Mouse (Mus musculus) WW6 (cell line): Measurements from ENCODE around the gene Ptges3.

Source experiments
- DNase-seq: peaks from one replicate; pipeline ENCODE4 v3.0.0-alpha.2; 2013; ENCODE audit warnings: low read depth, low spot score

Ptges3 gene

GRCm38 (mm10) chr10:128092506-128093495, 34.0 kb downstream of the Ptges3 start:
- DNase-seq = peak; percentile 66

DNA sequence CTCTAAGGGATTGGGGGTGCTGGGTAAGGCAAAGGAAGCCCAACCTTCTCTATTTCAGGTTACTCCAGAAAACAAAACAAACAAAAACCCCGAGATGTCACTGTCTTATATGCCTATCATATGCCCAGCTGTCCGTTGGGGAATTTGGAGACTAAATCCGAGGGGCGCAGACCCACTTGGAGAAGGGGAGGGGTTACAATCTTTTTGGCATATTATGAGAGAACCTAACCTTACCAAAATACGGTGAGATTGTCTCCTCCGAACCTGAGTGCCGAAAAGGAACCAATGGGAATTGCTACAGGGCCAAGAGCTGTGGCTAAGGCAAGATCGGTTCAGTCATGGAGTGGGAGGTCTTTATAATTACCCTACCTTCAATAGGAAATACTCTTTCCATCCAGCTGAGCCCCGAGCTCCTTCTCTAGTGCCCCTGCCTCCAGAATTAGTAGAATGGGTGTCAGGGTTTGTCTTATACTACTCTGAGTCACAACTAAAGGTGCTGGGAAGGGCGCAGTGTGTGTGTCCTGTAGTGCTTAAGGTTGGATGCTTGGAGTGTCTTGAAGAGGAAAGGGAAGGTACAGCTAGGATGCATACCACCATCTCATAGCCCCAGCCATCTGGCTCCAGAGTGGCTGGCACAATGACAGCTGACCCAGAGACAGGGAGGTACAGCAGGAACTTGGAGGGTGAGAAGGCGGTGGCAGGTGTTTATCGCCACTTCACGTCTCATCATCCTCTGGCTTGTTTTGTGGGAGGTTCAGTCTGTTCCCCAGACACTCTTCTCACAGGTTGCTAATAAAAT, 34.9 kb downstream of the Ptges3 start:
- DNase-seq = no peak

DNA sequence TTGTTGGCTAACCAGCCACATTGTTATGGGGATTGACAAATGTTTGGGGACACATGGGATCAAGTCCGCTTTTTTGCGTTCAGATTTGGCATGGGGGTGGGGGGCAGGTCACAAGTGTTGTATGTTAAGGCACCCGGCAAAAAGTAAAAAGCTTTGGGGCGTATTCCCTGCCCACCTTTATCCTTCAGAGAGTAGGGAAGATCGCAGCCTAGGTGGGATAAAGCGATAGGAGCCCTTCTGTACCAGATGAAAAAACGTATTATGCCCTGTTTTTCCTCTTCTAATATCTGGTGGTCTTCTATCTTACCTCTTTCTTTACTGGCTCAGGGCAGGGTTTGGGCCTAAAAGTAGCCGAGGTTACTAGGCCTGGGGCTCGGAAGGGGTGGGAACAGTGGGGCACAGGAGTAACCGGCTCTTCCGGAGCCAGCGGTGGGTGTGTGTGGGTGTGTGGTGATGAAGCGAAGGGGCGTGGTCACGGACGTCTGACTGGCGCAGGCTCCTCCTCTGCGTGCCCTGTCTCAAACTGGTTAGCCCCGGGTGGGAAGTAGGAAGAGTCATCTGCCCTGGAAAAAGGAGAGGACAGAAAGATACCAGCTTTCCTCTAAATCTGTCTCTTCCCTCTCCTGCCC, 35.7 kb downstream of the Ptges3 start:
- peak; percentile 86 for DNase-seq

- DNase-seq = no peak
These were observed 36.4 kb downstream of the Ptges3 start for GRCm38 (mm10) chr10:128095003-128095636.

- DNase-seq = no peak
These were observed 37.5 kb downstream of the Ptges3 start for GRCm38 (mm10) chr10:128096313-128096692.

DNA sequence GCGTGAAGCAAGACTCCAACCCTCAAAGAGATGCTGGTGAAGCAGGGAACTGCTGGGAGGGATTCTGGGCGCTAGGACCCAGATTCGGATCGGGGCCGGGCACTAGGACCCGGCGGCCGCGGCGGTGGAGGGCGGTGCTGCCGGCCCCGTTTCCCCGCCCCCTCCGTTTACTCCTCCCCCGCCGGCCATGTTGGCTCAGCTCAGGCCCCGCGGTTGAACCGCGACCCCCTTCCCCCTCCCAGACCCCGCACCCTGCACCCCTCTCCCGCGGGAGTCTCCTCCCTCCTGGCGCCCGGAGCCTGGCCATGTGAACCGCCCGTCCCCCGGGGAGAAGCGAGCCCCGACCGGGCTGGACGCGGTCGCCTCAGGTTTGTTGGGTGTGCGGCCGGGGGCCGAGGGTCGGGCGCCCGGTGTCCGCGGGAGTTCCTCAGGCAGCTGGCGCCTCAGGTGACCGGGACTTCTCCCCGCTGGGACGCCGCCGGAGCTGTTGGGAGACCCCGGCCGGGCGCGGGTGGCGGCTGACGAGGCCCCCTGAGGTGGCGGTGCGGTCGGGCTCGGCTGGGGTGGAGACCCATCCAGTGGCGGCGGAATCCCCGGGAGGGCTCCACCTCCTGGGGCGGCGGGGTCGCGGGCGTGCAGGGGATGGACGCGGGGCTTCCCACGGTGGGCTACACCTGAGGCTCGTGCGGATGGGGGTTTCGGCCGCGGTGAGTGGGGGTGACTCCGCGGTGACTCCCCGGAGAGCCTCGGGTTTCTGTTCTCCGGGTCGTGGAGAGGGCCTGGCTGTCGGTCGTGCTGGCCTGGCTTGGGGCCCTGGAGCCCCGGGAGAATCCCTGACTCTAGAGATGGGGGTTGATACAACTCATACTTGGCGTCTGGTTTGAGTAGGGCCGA, 38.2 kb downstream of the Ptges3 start:
- peak; percentile 66 for DNase-seq

- DNase-seq = no peak
These were observed 38.8 kb downstream of the Ptges3 start for GRCm38 (mm10) chr10:128097587-128097971.

- DNase-seq = no peak
These were observed 51.5 kb downstream of the Ptges3 start for GRCm38 (mm10) chr10:128110103-128110761.

GRCm38 (mm10) chr10:128111227-128111626, 52.5 kb downstream of the Ptges3 start:
- DNase-seq = no peak

- no peak for DNase-seq
These were observed 65.1 kb downstream of the Ptges3 start for GRCm38 (mm10) chr10:128123833-128124232.

DNA sequence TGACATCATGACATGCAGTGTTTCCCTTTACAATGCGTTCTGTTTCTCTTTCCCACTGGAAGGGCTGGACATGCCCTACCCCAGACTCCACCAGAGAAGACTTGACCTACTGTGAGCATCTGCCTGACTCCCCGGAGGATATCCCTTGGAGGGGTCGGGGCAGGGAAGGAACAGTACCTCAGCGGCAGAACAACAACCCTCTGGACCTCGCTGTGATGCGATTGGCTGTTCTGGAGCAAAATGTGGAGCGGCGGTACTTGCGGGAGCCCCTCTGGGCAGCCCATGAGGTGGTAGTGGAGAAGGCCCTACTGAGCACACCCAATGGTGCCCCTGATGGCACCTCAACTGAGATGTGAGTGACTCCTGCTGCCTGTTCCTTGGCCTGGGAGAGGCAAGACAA, 66.1 kb downstream of the Ptges3 start:
- no peak for DNase-seq

DNA sequence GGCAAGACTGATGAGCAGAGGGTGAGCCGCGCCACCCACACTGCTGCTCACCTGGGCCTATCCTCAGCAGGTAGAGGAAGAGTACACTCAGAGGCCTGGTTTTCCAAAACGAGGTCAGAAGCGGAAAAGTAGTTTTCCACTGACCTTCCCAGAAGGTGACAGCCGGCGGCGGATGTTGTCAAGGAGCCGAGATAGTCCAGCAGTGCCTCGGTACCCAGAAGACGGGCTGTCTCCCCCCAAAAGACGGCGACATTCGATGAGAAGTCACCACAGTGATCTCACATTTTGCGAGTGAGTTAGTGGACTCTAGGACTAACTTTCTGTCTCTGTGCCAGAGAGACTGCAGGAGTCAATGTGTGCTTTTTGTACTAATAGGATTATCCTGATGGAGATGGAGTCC, 67.2 kb downstream of the Ptges3 start:
- no peak for DNase-seq
